In the genomic region with DNA sequence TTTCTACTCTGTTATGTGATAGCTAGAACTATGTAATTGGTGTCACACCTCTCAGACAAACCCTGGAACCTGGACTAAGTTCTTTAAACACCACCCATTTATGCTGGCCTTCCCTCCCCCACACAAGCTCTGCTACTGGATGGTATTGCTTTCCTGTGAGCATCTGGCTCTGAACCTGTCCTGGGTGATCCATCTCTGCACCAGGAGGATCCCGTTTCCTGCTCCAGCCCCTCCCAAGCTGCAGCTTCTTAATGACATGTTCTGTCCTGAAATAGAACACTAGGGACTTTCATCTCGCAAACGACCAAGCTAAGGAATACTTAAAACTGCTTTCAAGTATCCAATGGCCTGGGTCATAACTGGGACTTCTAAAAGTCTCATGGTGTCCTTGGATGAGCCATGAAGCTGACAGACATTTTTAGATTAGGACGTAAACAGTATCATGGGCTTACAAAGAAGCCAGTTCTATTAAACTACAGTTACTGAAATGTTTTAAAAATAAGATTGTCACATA, we compare ENCODE assay signal across 32 mouse cellular contexts.
DNase-seq lines count a peak whose midpoint lies in the region; ATAC-seq and TF ChIP-seq lines count a peak whose summit lies in the region.
"Had no signal": no experiment of that assay in that cellular context is flagged by ENCODE, and none has a peak within 500 bp of the region (broad histone marks: within the 10 kb centered on the region; RNA-seq: fewer than 3 reads in every experiment).

No protein-coding gene starts in this region.

- no peak overlapping the region for H3K4me2 ChIP-seq in lung, postnatal 0 days (replicated peaks; ENCODE audit: low read depth, low read length)
- H3K4me2 ChIP-seq: embryonic facial prominence, embryonic 15.5 days; forebrain, embryonic 12.5 days; heart, embryonic 15.5 days; hindbrain, embryonic 12.5 days; intestine, embryonic 15.5 days; limb, embryonic 13.5 days; liver, embryonic 11.5 days; midbrain, embryonic 12.5 days; neural tube, embryonic 12.5 days had no signal

- no peak overlapping the region for H3K9ac ChIP-seq in lung, postnatal 0 days (replicated peaks; ENCODE audit: low read depth)
- H3K9ac ChIP-seq: embryonic facial prominence, embryonic 15.5 days; forebrain, embryonic 12.5 days; forebrain, postnatal 0 days; heart, embryonic 15.5 days; hindbrain, embryonic 12.5 days; intestine, embryonic 15.5 days; limb, embryonic 13.5 days; midbrain, embryonic 12.5 days; neural tube, embryonic 12.5 days had no signal

- H3K4me1 ChIP-seq in kidney, adult 2 months (ENCODE audit: control insufficient read depth, insufficient read depth, low read length) = no peaks in the 10 kb centered on the region; the same call in 1 of the 2 replicates
- H3K4me1 ChIP-seq in lung, postnatal 0 days (ENCODE audit: insufficient read depth, low read depth, low read length) = no peaks in the 10 kb centered on the region
- H3K4me1 ChIP-seq: embryonic facial prominence, embryonic 15.5 days; intestine, embryonic 15.5 days; limb, embryonic 13.5 days; midbrain, embryonic 12.5 days; neural tube, embryonic 12.5 days had no signal

- no peak for TF ChIP-seq EP300 in lung, postnatal 0 days (IDR thresholded peaks at IDR 0.05)

- no peaks in the 10 kb centered on the region for H3K27me3 ChIP-seq in kidney, adult 2 months (replicated peaks; ENCODE audit: control insufficient read depth, insufficient read depth, low read length)
- no peaks in the 10 kb centered on the region for H3K27me3 ChIP-seq in lung, postnatal 0 days (replicated peaks; ENCODE audit: insufficient read depth, low read length)
- H3K27me3 ChIP-seq: CH12.LX; embryonic facial prominence, embryonic 15.5 days; forebrain, embryonic 12.5 days; heart, embryonic 15.5 days; hindbrain, embryonic 12.5 days; intestine, embryonic 15.5 days; limb, embryonic 13.5 days; megakaryocyte, embryonic 14.5 days; midbrain, embryonic 12.5 days; neural tube, embryonic 12.5 days had no signal

- no peak for TF ChIP-seq POLR2A in kidney, adult 2 months (IDR thresholded peaks at IDR 0.05; ENCODE audit: low read depth, low read length)

- H3K4me3 ChIP-seq in kidney, adult 2 months (ENCODE audit: insufficient read depth, low read depth, low read length) = no peak overlapping the region
- H3K4me3 ChIP-seq in lung, postnatal 0 days (ENCODE audit: low read depth, low read length) = no peak overlapping the region
- H3K4me3 ChIP-seq: embryonic facial prominence, embryonic 10.5 days; embryonic facial prominence, embryonic 15.5 days; forebrain, embryonic 12.5 days; heart, embryonic 10.5 days; heart, embryonic 15.5 days; hindbrain, embryonic 12.5 days; intestine, embryonic 15.5 days; limb, embryonic 13.5 days; megakaryocyte, embryonic 14.5 days; midbrain, embryonic 12.5 days; myocyte; neural tube, embryonic 12.5 days had no signal

- no peaks in the 10 kb centered on the region for H3K36me3 ChIP-seq in kidney, adult 2 months (ENCODE audit: control insufficient read depth, insufficient read depth, low read length)
- H3K36me3 ChIP-seq in lung, postnatal 0 days (ENCODE audit: insufficient read depth, low read length) = no peaks in the 10 kb centered on the region
- H3K36me3 ChIP-seq: embryonic facial prominence, embryonic 10.5 days; embryonic facial prominence, embryonic 15.5 days; forebrain, embryonic 12.5 days; heart, embryonic 10.5 days; heart, embryonic 15.5 days; hindbrain, embryonic 12.5 days; intestine, embryonic 15.5 days; limb, embryonic 13.5 days; midbrain, embryonic 12.5 days; neural tube, embryonic 12.5 days had no signal

- no peak for TF ChIP-seq CTCF in kidney, adult 2 months (conservative IDR thresholded peaks at IDR 0.05; ENCODE audit: insufficient read depth, insufficient read length, low read depth, low read length)
- TF ChIP-seq CTCF in lung, postnatal 0 days (IDR thresholded peaks at IDR 0.05) = no peak

- no peaks in the 10 kb centered on the region for H3K9me3 ChIP-seq in lung, postnatal 0 days (ENCODE audit: low read length)
- H3K9me3 ChIP-seq: embryonic facial prominence, embryonic 10.5 days; embryonic facial prominence, embryonic 15.5 days; forebrain, embryonic 12.5 days; heart, embryonic 10.5 days; heart, embryonic 15.5 days; hindbrain, embryonic 12.5 days; intestine, embryonic 15.5 days; limb, embryonic 13.5 days; midbrain, embryonic 12.5 days; neural tube, embryonic 12.5 days had no signal

- H3K27ac ChIP-seq in kidney, adult 2 months (ENCODE audit: insufficient read depth, low read depth, low read length) = no peak overlapping the region
- no peak overlapping the region for H3K27ac ChIP-seq in lung, postnatal 0 days (ENCODE audit: low read length)
- H3K27ac ChIP-seq: embryonic facial prominence, embryonic 10.5 days; embryonic facial prominence, embryonic 15.5 days; forebrain, embryonic 12.5 days; heart, embryonic 10.5 days; heart, embryonic 15.5 days; hindbrain, embryonic 12.5 days; hindbrain, postnatal 0 days; intestine, embryonic 15.5 days; limb, embryonic 13.5 days; midbrain, embryonic 12.5 days; neural tube, embryonic 12.5 days; stomach, postnatal 0 days had no signal

- ATAC-seq in lung, postnatal 0 days = peak; percentile 68
- ATAC-seq: forebrain, postnatal 0 days had no signal

- WGBS in kidney, adult 2 months = 42% methylated on average over 4 of the region's 4 CpGs
- WGBS in lung, postnatal 0 days = 45% methylated on average over 4 of the region's 4 CpGs

- DNase-seq in adrenal gland, postnatal 14 days = peak; percentile 43
- DNase-seq in adrenal gland, adult 18-20 months (ENCODE audit: low spot score in 2 of 2) = no peak
- DNase-seq in kidney, adult 2 months = peak; percentile 42
- no peak for DNase-seq in kidney, postnatal 10 days
- DNase-seq in lung, postnatal 0 days (ENCODE audit: low spot score) = peak; percentile 33
- no peak for DNase-seq in lung, adult 18-20 months
- DNase-seq in skeletal muscle tissue, adult 2 months (ENCODE audit: low read depth, low spot score) = peak; percentile 92
- no peak for DNase-seq in urinary bladder, postnatal 36 days (ENCODE audit: low spot score in 2 of 2)
- DNase-seq: adrenal gland, postnatal 25 days; cerebellum, adult 11-12 months; cerebellum, postnatal 10 days; forebrain, postnatal 0 days; heart, adult 11 months; right cerebral cortex, adult 18-20 months; thymus, adult 18-20 months; thymus, postnatal 25 days had no signal

Comparison
In these comparisons a context has a peak if more than half of its experiments do, and no peak if none do; other contexts are left out.
1. DNase-seq: peak in adrenal gland, postnatal 14 days (single experiment), kidney, adult 2 months (single experiment), lung, postnatal 0 days (single experiment) and skeletal muscle tissue, adult 2 months (single experiment); none in adrenal gland, adult 18-20 months (0 of 2), kidney, postnatal 10 days (single experiment), lung, adult 18-20 months (0 of 2) and urinary bladder, postnatal 36 days (0 of 2).